Mouse (Mus musculus) embryo, embryonic 10 days (tissue): Measurements from ENCODE around the gene Brk1.

Source experiments
- DNase-seq: peaks from one replicate; pipeline ENCODE4 v3.0.0-alpha.2; 2015; ENCODE audit warnings: low spot score

Brk1 gene

DNA sequence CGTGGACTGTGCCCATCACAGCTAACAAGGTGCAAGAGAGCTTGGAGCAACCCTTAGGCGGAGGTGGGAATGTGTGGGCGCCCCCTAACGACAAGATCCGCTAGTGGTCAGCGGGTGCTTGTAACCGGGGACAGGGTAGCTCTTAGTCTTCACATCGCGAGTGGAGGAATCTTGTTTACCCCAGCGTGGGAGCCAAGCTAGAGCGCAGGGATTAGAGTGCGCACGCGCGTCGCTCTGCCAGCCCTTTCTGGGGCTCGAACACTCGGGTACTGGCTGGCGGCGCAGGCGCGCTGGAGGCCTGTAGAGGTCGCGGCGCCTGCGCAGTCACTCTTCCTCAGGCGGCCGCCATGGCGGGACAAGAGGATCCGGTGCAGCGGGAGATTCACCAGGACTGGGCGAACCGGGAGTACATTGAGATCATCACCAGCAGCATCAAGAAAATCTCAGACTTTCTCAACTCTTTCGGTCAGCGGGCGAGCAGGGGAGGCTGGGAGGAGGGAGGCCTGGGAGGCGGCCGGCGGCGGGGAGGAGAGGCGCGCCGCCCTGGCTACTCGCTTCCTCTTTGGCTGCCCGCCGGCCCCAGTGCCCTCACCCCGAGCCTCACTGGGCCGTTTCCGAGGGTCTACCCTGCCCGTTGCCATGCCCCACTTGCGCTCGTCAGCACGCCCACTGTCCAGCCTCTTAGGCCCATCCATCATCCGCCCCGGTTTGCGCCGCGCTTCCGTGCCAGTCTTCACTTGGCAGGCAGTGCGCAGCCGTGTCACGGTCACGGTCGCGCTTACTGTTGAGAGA, at the start of gene Brk1:
Brk1 (plus strand) TSS at position 341 of the 792 bp plus-strand sequence.
- DNase-seq = peak; percentile 91

GRCm38 (mm10) chr6:113559736-113560135, 44.8 kb upstream of the Brk1 start:
- no peak for DNase-seq

DNA sequence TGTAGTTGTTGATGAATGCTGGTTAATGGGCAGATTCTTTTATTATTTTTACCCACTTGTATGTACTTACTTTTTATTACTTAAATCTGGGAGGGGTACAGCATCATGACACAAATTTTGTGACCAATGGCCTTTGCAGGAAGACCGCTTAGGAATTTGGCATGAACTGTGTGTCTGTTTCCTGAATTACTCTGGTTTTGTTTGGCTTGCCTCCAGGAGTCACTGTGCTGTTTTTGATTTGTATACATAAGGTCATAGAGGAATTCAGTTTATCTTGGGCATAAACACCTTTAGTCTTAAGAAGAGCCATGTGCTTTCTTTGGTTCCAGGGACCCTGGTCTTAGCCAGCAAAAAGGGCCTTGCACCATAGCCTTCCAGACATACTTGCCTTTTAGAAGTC, 40.0 kb upstream of the Brk1 start:
- DNase-seq = no peak

DNA sequence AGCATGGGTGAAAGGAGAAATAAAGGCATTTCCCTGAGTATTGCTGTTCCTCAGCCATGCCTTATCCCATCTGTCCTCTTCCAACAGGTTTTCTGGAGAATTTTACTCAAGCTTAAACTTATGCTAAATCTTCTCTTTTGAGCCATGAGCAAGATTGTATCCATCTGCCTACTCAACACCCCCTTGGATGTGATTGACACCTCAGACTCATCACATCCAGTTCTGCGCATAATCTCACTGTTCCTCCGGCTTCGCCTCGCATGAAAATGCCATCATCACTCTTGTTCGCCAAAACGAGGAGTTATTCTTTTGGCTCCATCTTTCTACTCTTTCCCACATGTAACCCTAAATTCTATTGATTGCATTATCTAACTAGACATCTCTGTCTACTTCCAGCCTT, 28.5 kb upstream of the Brk1 start:
- no peak for DNase-seq

DNA sequence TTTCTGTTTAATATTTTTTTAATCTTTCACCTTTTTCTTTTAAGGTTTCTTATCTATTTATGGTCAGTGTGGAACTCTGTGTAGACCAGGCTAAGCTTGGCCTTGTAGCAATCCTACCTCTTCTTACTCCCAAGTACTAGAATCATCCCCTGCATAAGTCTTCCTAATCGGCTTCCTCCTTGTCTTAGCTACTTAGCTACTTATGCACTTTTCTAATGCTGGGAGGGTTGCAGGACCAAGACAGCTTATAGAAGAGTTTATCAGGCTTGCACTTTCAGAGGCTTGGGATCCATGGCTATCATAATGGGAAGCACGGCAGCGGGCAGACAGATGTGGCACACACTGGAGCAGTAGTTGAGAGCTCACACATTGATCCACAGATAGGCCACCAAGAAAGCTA, 25.3 kb upstream of the Brk1 start:
- DNase-seq = no peak

DNA sequence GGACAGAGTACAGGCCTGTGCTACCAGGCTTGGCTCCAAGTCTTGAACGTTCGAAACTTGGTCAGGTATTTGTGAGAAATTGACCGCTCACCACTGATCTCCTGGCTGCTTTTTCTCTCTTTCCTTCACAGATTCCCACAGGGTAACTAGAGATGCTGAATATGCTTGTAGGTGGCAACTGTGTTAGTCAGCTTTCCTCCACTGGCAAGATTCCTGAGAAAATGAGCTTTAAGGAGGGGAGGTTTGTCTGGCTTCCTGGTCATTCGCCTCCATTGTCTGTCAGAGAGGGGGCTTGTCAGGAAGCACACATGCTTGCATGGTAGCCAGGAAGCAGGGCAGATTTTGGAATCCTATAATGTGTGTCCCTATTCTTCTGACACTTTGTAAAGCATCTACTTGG, 21.5 kb upstream of the Brk1 start:
- DNase-seq = no peak

GRCm38 (mm10) chr6:113585065-113585464, 19.5 kb upstream of the Brk1 start:
- no peak for DNase-seq

DNA sequence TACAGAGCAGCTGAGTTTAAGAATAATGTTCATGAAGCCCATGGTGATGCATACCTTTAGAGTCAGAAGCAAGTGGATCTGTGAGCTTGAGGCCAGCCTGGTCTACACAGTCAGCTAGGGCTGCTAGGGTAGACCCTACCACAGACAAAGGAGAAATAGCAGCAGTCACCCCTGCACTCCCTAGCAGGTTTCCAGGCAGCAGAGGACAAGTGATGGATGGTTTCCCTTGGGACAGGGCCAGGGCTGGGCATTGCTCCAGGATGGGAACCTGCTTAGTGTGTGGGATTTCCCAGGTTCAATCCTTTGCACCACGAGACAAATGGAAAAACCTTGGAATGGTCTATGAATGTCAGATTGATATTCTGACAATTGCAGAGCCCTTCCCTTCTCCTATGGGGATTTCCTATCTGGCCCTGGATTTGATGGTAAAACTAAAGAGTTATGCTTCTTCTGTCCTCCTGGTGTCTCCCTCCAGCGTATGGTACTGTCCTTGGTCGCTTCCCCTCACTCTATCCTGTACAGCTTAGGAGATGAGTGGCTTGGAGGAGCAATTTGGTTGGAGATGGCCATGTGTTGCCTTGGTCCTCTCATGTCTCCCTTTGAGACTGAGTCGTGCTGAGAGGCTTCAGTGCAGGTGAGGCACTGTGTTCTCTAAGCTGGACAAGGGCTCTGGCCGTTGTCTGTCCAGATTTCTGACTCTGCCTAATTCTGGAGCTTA, 17.9 kb upstream of the Brk1 start:
- DNase-seq = no peak

DNA sequence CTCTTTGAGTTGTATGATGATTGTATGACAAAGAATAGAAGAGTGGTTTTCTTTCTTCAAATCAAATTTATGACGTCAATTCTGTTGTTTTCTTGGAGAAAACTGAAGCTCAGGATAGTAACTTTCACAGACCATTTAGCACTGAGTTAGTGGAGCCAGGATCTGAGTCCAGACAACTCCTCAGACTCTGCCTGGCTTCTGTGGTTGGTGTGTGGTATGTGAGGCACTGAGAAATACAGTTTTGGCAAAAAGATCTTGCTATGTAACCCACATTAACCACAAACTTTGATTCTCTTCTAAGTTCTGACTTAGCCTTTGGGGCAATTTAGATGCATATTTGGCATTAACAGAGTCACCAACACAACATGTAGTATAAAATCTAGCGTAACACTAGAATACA, 11.9 kb upstream of the Brk1 start:
- no peak for DNase-seq

GRCm38 (mm10) chr6:113597945-113598344, 6.6 kb upstream of the Brk1 start:
- DNase-seq = no peak

GRCm38 (mm10) chr6:113599833-113600232, 4.7 kb upstream of the Brk1 start:
- no peak for DNase-seq

- peak; percentile 11 for DNase-seq
Observed at GRCm38 (mm10) chr6:113600543-113601139, 3.9 kb upstream of the Brk1 start, which contains the start of gene Fancd2os. Gene Fancd2os (minus strand): TSS chr6:113600715.

- DNase-seq = no peak
Observed at GRCm38 (mm10) chr6:113602821-113603220, 1.8 kb upstream of the Brk1 start.

- peak; percentile 12 for DNase-seq
Observed at GRCm38 (mm10) chr6:113603993-113604392, 579 bp upstream of the Brk1 start.

DNA sequence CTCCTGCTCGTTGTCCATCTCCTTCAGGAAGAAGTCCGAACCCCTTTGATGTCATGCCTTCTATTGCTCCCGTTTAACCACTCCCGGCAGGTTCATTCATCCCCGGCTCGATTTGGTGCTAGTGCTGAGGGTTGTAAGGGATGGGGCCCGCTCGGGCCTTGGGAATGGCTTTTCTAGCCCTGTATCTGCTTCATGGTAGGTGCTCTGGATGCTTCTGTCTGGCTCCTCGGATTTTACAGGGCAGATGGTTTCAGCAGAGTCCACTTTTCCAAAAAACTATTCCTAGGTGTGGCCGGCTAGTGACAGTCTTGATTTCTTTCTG, 613 bp downstream of the Brk1 start:
- no peak for DNase-seq

GRCm38 (mm10) chr6:113608871-113609270, 4.3 kb downstream of the Brk1 start:
- no peak for DNase-seq

DNA sequence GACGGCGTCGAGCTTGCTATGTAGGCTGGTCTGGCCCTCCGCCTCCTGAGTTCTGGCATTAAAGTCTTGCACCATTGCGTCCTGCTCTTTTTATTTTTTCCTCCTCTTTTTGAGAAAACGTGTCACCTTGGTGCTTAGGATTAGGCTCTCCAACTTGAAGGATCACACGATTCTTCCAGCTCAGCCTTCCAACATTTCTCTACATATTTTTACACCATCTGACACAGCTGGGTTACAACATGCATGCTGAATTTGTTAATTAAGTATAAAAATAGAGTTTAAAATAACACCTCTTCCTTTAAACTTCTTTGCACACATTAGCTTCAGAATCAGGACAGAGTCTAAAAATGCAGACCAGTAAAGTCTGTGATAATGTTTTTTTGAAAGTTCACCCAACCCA, 4.7 kb downstream of the Brk1 start:
- DNase-seq = no peak

DNA sequence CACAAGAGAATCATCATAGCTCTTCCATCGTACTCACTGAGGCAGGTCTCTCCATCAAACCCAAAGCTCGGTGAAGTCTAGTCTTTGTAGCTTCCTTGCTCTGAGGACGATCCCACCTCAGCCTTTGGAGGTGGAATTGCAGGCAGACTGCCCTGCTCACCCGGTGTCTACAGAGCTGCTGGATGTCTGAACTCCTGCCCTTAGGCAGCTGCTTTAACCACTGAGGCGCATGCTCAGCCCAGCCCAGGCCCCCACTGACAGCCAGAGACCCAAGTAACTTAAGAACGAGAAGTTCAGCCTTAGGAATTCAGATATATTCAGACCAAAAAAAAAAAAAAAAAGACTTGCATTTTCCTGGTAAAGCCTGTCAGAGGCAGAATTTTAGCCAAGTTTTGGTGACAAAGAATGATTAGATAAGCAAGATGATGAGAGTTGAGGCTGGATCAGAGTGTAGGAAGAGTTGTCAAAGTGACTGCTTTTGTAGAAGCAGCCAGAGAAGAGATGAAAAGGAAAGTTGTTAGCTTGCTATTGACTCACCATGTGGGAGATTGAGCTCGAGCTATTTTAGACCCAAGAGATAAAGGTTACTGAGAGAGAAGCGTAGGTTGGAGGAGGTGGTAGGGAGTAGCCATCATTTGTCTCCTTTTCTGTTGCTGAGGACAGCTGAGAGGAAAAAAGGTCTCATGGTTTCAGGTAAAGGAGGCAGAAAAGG, 7.8 kb downstream of the Brk1 start:
- DNase-seq = no peak

GRCm38 (mm10) chr6:113614152-113614551, 9.6 kb downstream of the Brk1 start:
- no peak for DNase-seq

DNA sequence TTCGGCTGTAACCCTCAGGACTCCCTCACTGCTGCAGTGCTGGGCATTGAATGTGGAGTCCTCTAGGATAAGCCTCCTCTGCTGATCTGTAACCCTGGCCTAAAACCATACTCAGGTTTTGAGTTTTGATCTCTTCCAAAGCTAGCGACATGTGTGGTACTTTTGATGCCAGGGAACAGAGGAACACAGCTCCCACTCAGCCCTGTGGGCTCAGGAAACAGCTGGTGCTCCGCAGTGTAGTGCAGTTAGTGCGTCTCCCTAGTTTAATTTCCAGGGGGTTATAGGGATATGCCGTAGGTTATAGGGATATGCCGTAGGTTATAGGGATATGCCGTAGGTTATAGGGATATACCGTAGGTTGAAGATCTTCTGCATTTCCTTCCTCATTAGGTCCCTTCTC, 10.4 kb downstream of the Brk1 start:
- DNase-seq = no peak

GRCm38 (mm10) chr6:113615489-113615888, 10.9 kb downstream of the Brk1 start:
- DNase-seq = no peak

DNA sequence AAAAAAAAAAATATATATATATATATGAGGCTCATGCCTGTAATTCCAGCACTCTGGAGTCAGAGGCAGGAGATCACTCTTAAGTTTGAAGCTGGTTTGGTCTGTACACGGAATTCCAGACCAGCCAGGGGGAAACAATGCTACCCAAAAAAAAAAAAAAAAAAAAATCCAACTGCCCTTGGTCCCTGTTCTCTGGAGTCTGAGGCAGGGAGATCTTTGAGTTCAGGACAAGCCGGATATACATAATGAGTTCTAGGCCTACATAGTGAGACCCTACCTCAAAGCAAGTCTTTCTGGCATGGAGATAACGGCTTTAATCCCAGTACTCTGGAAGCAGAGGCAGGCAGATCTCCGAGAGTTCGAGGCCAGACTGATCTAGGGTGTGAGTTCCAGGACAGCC, 18.8 kb downstream of the Brk1 start:
- no peak for DNase-seq
